Mouse (Mus musculus) embryonic facial prominence, embryonic 13.5 days (tissue): ENCODE measurements at regions not wholly inside any gene's neighbourhood (a gene's known extent, or its start where the extent isn't known, plus 50 kb on each side); places are given as distances from the start of the nearest gene placed in this dataset.

Experiments used
- ATAC-seq: fragments of 200-750 bp; cut with Nextera tagmentation; 2 replicates; pipeline ENCODE4 v1.8.0; 2017; ENCODE audit warnings: low read depth; ENCODE audit not compliant: insufficient number of reproducible peaks, insufficient read depth, low FRiP score, low TSS enrichment
- H3K27ac ChIP-seq: fragments of 300-500 bp; sonication (generic); 2 replicates; pipeline ENCODE4 v1.5.1; 2015; ENCODE audit warnings: moderate library complexity, mild to moderate bottlenecking, inconsistent platforms
- H3K27me3 ChIP-seq: fragments of 300-500 bp; sonication (generic); 2 replicates; pipeline ENCODE4 v1.6.1; 2015; ENCODE audit warnings: mild to moderate bottlenecking, inconsistent platforms
- H3K36me3 ChIP-seq: fragments of 300-500 bp; sonication (generic); 2 replicates; pipeline ENCODE4 v1.6.1; 2015; ENCODE audit warnings: mild to moderate bottlenecking, inconsistent platforms
- H3K4me1 ChIP-seq: fragments of 300-500 bp; sonication (generic); 2 replicates; pipeline ENCODE4 v1.6.1; 2015; ENCODE audit warnings: inconsistent platforms
- H3K4me2 ChIP-seq: fragments of 300-500 bp; sonication (generic); 2 replicates; pipeline ENCODE4 v1.6.1; 2015; ENCODE audit warnings: moderate library complexity, mild to moderate bottlenecking, inconsistent platforms
- H3K4me3 ChIP-seq: fragments of 300-500 bp; sonication (generic); 2 replicates; pipeline ENCODE4 v1.5.1; 2015; ENCODE audit warnings: mild to moderate bottlenecking, inconsistent platforms
- H3K9ac ChIP-seq: fragments of 300-500 bp; sonication (generic); 2 replicates; pipeline ENCODE4 v1.6.1; 2015; ENCODE audit warnings: mild to moderate bottlenecking, inconsistent platforms
- H3K9me3 ChIP-seq: fragments of 300-500 bp; sonication (generic); 2 replicates; pipeline ENCODE4 v1.6.1; 2016; ENCODE audit warnings: inconsistent platforms
- whole genome bisulfite sequencing: fragments of 180-500 bp; shearing (Covaris S2); methylation state at CpG from one replicate; pipeline ENCODE4 v1.1.7; 2015; ENCODE audit warnings: mixed read lengths; 5-methylcytosine and 5-hydroxymethylcytosine counted together

DNA sequence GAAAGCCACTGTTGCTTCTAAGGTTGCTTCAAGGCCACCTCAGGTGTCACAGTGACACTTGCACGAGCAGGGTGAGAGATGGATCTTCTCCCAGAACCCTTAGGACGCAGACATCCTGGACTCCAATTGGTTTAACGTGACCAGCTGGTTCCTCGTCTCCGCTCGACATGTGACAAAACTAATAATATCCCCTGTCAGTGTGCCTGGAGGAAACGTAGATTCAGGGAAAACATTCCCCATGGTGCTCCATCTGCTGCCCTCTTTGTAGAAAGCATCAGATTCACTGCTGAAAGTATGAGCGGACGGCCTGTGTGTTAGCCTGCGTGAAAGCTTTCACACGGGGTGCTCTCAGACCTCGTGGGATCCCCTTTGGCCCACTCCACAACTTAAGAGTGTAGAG is 390.0 kb upstream of the Slc35b3 start:
- H3K4me3 ChIP-seq = no peak overlapping the region
- H3K9me3 ChIP-seq = no peaks in the 10 kb centered on the region
- 62% methylated on average over 12 of the region's 12 CpGs for WGBS

DNA sequence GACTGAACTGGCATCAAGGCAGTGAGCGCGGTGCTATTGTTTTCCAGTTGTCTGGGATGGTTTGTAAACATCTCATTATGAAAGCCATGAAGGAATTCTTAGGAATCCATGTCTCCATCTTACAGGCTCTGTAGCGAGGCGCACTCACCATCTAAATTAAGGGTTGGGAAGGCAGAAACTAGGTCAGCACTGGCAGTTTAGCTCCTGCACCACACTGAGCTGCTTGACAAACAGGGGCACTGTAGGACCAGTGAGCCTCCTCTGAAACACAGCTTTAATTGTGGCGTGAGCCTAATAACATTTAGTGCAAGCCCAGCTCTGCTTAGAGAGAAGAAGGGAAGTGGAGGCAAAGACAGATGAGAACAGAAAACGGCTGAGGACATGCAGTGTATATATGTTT is 387.1 kb upstream of the Slc35b3 start:
- H3K9ac ChIP-seq = no peak overlapping the region
- H3K27ac ChIP-seq = no peak overlapping the region
- WGBS = 78% methylated on average over 6 of the region's 6 CpGs
- H3K4me2 ChIP-seq = no peak overlapping the region
- H3K4me1 ChIP-seq = no peaks in the 10 kb centered on the region
- H3K9me3 ChIP-seq = no peaks in the 10 kb centered on the region
- H3K27me3 ChIP-seq = no peaks in the 10 kb centered on the region
- no peak for ATAC-seq
- no peaks in the 10 kb centered on the region for H3K36me3 ChIP-seq
- H3K4me3 ChIP-seq = no peak overlapping the region

More for the DNA sequence above, 390.0 kb upstream of the Slc35b3 start:
- Histone ChIP-seq H3K4me2 (no peak overlapping the region), H3K27ac (no peak overlapping the region), H3K4me1 (no peaks in the 10 kb centered on the region), H3K27me3 (no peaks in the 10 kb centered on the region), H3K36me3 (no peaks in the 10 kb centered on the region), H3K9ac (no peak overlapping the region)
- ATAC-seq = no peak

DNA sequence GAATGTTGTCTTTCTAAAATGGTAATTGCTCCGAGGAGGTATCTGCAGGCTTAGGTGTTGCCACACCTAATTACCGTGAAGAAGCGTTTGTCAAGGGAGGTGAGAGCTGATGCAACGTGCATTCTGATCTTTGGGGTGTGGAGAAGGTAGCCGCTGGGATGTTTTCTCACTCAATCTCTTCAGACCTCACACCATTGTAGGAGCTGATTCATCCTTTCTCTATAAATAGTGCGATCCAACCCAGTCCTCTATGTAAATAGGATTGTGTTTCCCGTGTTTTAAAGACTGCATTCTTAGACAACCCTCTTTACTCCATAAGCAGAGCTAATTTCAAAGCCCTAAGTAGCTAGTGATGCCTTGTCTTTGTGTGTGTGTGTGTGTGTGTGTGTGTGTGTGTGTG is 374.2 kb upstream of the Slc35b3 start:
- no peaks in the 10 kb centered on the region for H3K36me3 ChIP-seq
- 68% methylated on average over 7 of the region's 7 CpGs for WGBS
- H3K4me2 ChIP-seq = no peak overlapping the region
- H3K27me3 ChIP-seq = no peaks in the 10 kb centered on the region
- no peak overlapping the region for H3K4me3 ChIP-seq
- no peak for ATAC-seq
- no peak overlapping the region for H3K9ac ChIP-seq
- H3K4me1 ChIP-seq = no peaks in the 10 kb centered on the region
- no peak overlapping the region for H3K27ac ChIP-seq
- H3K9me3 ChIP-seq = no peaks in the 10 kb centered on the region

DNA sequence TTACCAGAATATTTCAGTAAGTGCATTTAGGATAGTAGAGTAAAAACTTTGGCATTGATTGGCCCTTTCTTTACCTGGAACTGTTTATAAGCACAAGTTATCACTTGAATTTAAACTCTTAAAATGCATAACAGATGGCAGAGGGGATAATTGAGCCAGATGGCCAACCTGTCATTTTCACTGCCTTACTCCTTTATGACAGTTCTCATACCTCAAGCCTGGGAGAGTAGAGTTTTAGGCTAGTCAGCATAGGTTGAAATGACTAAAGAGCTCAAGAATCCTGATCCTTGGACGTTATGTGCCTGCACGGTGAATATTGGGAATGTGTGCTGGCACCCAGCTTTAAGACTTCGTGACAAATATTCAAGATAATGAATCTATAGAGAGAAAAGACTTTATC is 369.1 kb upstream of the Slc35b3 start:
- WGBS = 72% methylated on average over 3 of the region's 3 CpGs
- no peak overlapping the region for H3K27ac ChIP-seq
- no peaks in the 10 kb centered on the region for H3K27me3 ChIP-seq
- no peak overlapping the region for H3K9ac ChIP-seq
- H3K4me3 ChIP-seq = no peak overlapping the region
- H3K9me3 ChIP-seq = no peaks in the 10 kb centered on the region
- no peaks in the 10 kb centered on the region for H3K36me3 ChIP-seq
- ATAC-seq = no peak
- no peak overlapping the region for H3K4me2 ChIP-seq
- no peaks in the 10 kb centered on the region for H3K4me1 ChIP-seq

DNA sequence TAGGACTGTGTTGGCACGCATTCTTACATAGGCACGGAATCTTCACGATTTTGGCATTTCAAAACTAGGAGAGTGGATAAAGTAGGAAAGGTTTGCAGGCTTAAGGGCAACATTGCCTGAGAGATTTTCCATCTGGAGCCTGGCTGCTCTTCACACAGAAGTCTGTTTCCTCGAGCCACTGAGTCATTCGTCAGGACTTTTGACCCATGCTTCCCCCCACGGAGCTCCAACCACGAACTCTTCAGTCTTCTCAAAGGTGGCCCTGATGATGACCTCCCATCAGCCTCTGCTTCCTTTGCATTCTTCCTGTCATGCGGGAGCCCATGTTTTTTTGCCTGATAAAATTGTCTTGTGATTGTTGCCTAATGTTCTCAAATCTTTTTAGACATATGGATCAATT is 365.5 kb upstream of the Slc35b3 start:
- WGBS = 73% methylated on average over 8 of the region's 8 CpGs

DNA sequence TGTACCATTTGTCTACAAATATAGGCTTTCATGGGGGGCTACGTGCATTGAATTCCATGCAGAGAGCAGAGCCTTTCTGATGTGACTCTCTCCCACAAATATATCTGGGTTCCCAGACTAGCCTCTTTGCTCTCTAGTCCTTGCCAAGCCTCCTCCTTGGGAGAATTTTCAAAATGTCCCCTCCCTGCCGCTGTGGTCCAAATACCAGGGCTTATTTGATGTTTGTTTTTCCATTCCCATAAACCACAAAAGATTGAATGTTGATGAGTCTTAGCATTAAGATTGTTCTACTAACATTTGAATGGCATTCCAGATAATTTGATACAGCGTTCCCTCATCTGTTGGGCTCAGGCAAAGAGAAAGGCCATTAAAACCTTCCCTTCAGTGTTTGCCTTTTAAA is 360.4 kb upstream of the Slc35b3 start:
- H3K27ac ChIP-seq = no peak overlapping the region
- no peak for ATAC-seq
- 54% methylated on average over 3 of the region's 3 CpGs for WGBS

More for the DNA sequence above, 365.5 kb upstream of the Slc35b3 start:
- ATAC-seq = no peak
- no peaks in the 10 kb centered on the region for H3K9me3 ChIP-seq
- no peak overlapping the region for H3K4me2 ChIP-seq
- no peak overlapping the region for H3K4me3 ChIP-seq
- H3K9ac ChIP-seq = no peak overlapping the region
- H3K27me3 ChIP-seq = no peaks in the 10 kb centered on the region
- H3K27ac ChIP-seq = no peak overlapping the region
- H3K36me3 ChIP-seq = no peaks in the 10 kb centered on the region
- H3K4me1 ChIP-seq = no peaks in the 10 kb centered on the region

DNA sequence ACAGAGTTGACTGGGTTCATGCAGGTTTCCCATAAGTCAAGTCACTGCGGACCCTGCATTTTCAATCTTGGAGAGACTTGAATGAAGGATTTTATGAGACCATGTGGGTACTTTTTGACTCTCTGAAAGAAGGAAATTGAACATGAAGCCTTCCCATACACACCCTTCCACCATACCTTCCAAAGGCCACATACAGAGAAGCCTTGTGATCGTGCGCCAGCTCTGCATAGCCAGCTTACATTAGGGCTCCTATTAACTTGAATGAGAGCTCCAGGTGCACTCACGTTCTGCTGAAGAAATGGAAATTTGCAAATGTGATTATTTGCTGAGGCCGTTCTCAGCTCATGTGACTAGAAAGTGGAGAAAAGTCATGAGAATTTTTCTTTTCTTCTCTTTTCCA is 349.1 kb upstream of the Slc35b3 start:
- H3K9ac ChIP-seq = no peak overlapping the region
- H3K27ac ChIP-seq = no peak overlapping the region
- peaks cover 19% of the 10 kb centered on the region; the same call in 1 of the 2 replicates for H3K27me3 ChIP-seq
- no peak overlapping the region for H3K4me3 ChIP-seq
- no peaks in the 10 kb centered on the region for H3K9me3 ChIP-seq
- H3K4me2 ChIP-seq = no peak overlapping the region
- peaks cover 19% of the 10 kb centered on the region for H3K4me1 ChIP-seq
- no peaks in the 10 kb centered on the region for H3K36me3 ChIP-seq
- peak; percentile 71; the same call in 1 of the 2 replicates for ATAC-seq
- 90% methylated on average over 5 of the region's 5 CpGs for WGBS

More for the DNA sequence above, 360.4 kb upstream of the Slc35b3 start:
- Histone ChIP-seq H3K9ac (no peak overlapping the region), H3K4me2 (no peak overlapping the region), H3K36me3 (no peaks in the 10 kb centered on the region), H3K27me3 (no peaks in the 10 kb centered on the region), H3K4me1 (peaks cover 3% of the 10 kb centered on the region; the same call in 1 of the 2 replicates), H3K4me3 (no peak overlapping the region), H3K9me3 (no peaks in the 10 kb centered on the region)

DNA sequence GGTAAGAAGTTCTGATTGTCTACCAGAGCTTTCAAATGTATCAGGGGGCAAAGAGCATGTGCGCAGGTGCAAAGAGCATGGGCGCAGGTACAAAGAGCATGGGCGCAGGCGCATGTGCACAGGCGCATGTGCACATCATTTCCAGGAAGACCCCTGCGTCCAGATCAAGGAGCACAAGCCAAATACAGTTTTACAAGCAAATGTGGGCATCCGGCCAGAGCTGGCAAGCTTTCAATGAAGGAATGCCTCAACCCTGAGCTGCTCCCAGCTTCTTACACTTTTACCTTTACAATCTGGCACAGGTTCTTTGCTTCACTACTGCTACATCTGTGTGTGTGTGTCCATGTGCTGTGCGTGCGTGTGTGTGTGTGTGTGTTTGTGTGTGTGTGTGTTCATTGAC is 347.2 kb upstream of the Slc35b3 start:
- Histone ChIP-seq H3K27me3 (peaks cover 14% of the 10 kb centered on the region; the same call in 1 of the 2 replicates), H3K36me3 (no peaks in the 10 kb centered on the region), H3K9me3 (no peaks in the 10 kb centered on the region), H3K4me2 (no peak overlapping the region), H3K27ac (peak overlapping the region; percentile 34; the same call in 1 of the 2 replicates), H3K9ac (no peak overlapping the region), H3K4me3 (no peak overlapping the region), H3K4me1 (peaks cover 19% of the 10 kb centered on the region)
- WGBS = 78% methylated on average over 9 of the region's 9 CpGs
- ATAC-seq = no peak

DNA sequence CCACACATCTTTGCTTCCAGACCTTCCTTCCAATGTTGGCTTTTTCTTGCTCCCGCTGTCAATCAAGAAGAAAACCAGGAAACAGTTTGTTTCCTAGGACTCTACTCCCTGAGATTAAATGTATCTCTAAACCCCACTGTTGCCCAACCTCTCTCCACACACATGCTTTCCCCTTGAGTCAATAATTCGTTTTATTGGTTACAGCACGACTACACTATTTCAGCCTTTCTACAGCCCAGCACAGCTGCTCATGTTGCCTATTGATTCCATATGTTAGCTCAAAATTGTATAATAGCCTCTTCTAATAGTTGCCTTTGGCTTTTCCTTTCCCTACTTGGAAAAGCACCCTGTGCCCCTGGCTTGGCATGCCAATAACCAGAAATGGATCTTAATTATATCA is 346.2 kb upstream of the Slc35b3 start:
- peak; percentile 76; the same call in 1 of the 2 replicates for ATAC-seq
- 20% methylated on average over 3 of the region's 3 CpGs for WGBS
- Histone ChIP-seq H3K36me3 (no peaks in the 10 kb centered on the region), H3K4me1 (peaks cover 19% of the 10 kb centered on the region), H3K4me2 (no peak overlapping the region), H3K9me3 (no peaks in the 10 kb centered on the region), H3K9ac (no peak overlapping the region), H3K27me3 (peaks cover 14% of the 10 kb centered on the region; the same call in 1 of the 2 replicates), H3K27ac (0 out of 2 replicates have a peak overlapping the region, but pooled peaks have one; percentile 34), H3K4me3 (no peak overlapping the region)

DNA sequence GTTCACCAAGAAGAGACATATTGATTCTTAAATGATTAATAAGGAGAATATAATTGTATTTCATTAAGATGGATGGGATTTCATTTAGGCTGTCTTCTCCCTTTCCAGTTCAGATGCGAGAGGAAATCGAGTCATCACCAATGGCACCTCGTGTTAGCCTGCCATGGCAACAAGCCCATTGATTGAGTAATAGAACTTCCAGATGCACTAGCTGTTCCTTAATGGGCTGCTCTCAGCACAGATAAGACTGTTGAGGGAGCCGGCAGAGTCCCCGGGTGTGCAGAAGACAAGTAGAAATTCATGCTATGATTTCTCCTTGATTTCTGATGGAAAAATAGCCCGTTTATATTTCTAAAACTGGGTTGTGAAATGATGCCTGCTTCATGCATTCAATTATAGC is 336.5 kb upstream of the Slc35b3 start:
- WGBS = 69% methylated on average over 6 of the region's 6 CpGs
- Histone ChIP-seq H3K36me3 (no peaks in the 10 kb centered on the region), H3K9me3 (no peaks in the 10 kb centered on the region), H3K4me1 (0 out of 2 replicates have a peak, but pooled peaks cover 3% of the 10 kb centered on the region), H3K9ac (no peak overlapping the region), H3K4me2 (no peak overlapping the region), H3K27ac (no peak overlapping the region), H3K4me3 (no peak overlapping the region), H3K27me3 (peaks cover 4% of the 10 kb centered on the region; the same call in 1 of the 2 replicates)
- ATAC-seq = no peak

DNA sequence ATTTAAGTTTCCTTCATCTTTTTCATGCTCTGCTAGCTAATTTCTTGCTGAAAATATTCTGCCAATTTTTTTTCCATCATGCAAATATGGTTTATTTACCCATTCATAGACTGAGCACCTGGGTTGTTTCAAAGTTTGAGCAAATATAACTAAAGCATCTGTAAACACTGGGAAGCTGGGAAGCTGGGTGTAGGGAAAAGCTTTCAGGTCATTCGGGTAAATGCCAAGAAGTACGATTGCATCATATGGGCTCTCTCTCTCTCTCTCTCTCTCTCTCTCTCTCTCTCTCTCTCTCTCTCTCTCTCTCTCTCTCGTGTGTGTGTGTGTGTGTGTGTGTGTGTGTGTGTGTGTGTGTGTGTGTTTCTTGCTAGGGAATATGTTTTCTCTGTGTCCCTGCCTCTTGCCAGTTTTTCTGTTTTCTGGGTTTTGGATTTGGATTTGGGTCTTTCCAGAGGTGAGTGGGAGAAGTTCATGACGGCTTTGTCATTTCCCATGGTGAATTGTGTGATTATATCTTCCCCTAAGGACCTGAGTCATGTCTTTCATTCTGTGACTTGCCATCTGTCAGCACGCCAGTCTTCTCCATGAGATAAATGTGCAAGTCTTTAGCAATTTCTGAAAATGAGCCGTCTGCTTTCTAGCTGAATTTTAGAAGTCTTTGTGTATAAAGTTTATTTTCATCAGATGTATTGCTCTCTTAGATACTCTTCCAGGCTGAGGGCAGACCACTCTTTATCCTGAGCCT is 329.7 kb upstream of the Slc35b3 start:
- 63% methylated on average over 5 of the region's 6 CpGs for WGBS
- peaks cover 4% of the 10 kb centered on the region; the same call in 1 of the 2 replicates for H3K4me1 ChIP-seq
- no peak overlapping the region for H3K4me3 ChIP-seq
- H3K9ac ChIP-seq = no peak overlapping the region
- no peaks in the 10 kb centered on the region for H3K9me3 ChIP-seq
- no peak for ATAC-seq
- no peaks in the 10 kb centered on the region for H3K36me3 ChIP-seq
- no peak overlapping the region for H3K27ac ChIP-seq
- peaks cover 4% of the 10 kb centered on the region; the same call in 1 of the 2 replicates for H3K27me3 ChIP-seq
- H3K4me2 ChIP-seq = no peak overlapping the region

DNA sequence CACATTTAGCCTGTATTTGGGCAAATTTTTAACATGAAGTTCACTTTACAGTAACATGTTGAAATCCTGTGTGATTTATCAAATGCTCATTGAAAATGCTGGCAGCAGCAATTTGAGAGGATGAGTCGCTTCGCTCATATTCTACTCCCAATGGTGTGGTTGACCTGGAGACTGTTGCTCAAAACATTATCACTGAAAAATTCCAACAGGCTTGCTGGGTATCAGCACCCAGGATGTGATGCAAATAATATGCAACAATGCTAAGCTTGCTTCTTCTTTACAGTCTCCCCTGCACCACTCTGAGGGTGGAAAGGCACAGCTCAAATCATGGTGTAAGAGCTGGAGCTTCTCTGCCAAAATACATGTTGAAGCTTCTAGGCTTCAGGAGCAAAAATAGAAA is 321.6 kb upstream of the Slc35b3 start:
- 94% methylated on average over 2 of the region's 2 CpGs for WGBS
- no peaks in the 10 kb centered on the region for H3K4me1 ChIP-seq
- H3K9me3 ChIP-seq = no peaks in the 10 kb centered on the region
- peaks cover 8% of the 10 kb centered on the region; the same call in 1 of the 2 replicates for H3K27me3 ChIP-seq
- no peaks in the 10 kb centered on the region for H3K36me3 ChIP-seq
- H3K4me2 ChIP-seq = no peak overlapping the region
- no peak overlapping the region for H3K4me3 ChIP-seq
- H3K27ac ChIP-seq = no peak overlapping the region
- ATAC-seq = no peak
- no peak overlapping the region for H3K9ac ChIP-seq
